Mouse (Mus musculus) forebrain, embryonic 11.5 days (tissue): ENCODE measurements at regions not wholly inside any gene's neighbourhood (a gene's known extent, or its start where the extent isn't known, plus 50 kb on each side); places are given as distances from the start of the nearest gene placed in this dataset.
"Not testable (repeated sequence)": the region's sequence is repeated elsewhere in the genome, so short reads cannot be mapped to it uniquely, and the experiment has no call there.

Experiments used
- ATAC-seq: fragments of 200-750 bp; cut with Nextera tagmentation; replicated peaks from 2 replicates; pipeline ENCODE4 v1.8.0; 2017; ENCODE audit warnings: moderate TSS enrichment; ENCODE audit not compliant: low FRiP score
- DNase-seq: peaks from one replicate; pipeline ENCODE4 v3.0.0-alpha.2; 2017; ENCODE audit warnings: low spot score
- H3K27ac ChIP-seq: fragments of 300-500 bp; sonication (generic); 2 replicates; pipeline ENCODE4 v1.5.1; 2014; ENCODE audit warnings: low read depth, low read length
- H3K27me3 ChIP-seq: fragments of 300-500 bp; sonication (generic); 2 replicates; pipeline ENCODE4 v1.6.1; 2014; ENCODE audit warnings: mild to moderate bottlenecking, low read length, mixed read lengths; ENCODE audit not compliant: control insufficient read depth, insufficient read depth
- H3K36me3 ChIP-seq: fragments of 300-500 bp; sonication (generic); 2 replicates; pipeline ENCODE4 v1.6.1; 2014; ENCODE audit warnings: mild to moderate bottlenecking, low read length, moderate library complexity, mixed read lengths; ENCODE audit not compliant: control insufficient read depth, insufficient read depth
- H3K4me1 ChIP-seq: fragments of 300-500 bp; sonication (generic); replicated peaks from 2 replicates; pipeline ENCODE4 v1.6.1; 2014; ENCODE audit warnings: low read length, mixed read lengths; ENCODE audit not compliant: control insufficient read depth, insufficient read depth
- H3K4me2 ChIP-seq: fragments of 300-500 bp; sonication (generic); 2 replicates; pipeline ENCODE4 v1.6.1; 2014; ENCODE audit warnings: low read depth, mild to moderate bottlenecking, low read length, moderate library complexity, mixed read lengths; ENCODE audit not compliant: severe bottlenecking
- H3K4me3 ChIP-seq: fragments of 300-500 bp; sonication (generic); 2 replicates; pipeline ENCODE4 v1.5.1; 2014; ENCODE audit warnings: low read depth, low read length
- H3K9ac ChIP-seq: fragments of 300-500 bp; sonication (generic); 2 replicates; pipeline ENCODE4 v1.6.1; 2014; ENCODE audit warnings: low read length
- H3K9me3 ChIP-seq: fragments of 300-500 bp; sonication (generic); 2 replicates; pipeline ENCODE4 v1.6.1; 2016; ENCODE audit warnings: low read length, mixed read lengths; ENCODE audit not compliant: control insufficient read depth
- WGBS: fragments of 180-500 bp; shearing (Covaris S2); extraction: QIAGEN DNeasy Blood & Tissue Kit; methylation state at CpG from one replicate; pipeline ENCODE4 v1.1.7; 2014; 5-methylcytosine and 5-hydroxymethylcytosine counted together

DNA sequence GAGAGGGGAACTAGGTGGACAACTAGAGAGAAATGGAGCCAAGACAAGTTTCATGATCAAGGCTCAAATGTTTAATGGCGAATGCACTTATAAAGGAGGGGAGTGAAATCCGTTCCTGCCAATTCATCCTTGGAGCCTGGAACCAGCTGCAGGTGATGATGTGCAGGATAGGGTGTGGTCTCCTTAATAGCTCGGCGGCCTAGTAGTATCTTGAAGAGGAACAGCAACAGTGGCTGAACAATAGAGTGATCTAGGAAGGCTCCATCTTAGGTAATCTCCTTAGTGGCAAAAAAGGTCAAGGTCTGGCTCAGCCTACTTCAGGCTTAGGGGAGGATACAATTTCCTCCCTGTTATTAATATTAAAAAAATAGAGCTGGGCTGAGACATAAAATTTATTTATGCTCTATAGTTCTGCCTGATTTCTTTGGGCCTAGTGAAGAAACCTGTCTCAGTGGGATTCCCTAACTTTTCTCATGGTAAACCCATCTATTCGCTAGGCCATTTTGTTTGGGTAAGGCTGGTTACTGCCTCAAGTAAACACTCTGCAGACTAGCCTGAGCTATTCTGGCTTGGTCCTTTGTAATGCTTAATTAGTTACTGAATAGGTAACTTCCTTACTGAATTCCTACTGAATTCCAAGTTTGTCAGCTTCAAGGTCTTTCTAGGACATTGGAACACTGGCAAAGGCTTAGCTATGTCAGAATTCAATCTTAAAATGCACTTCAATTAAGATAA is 2490.7 kb downstream of the Cntnap5b start:
- DNase-seq, ATAC-seq, H3K4me2 ChIP-seq, H3K27me3 ChIP-seq, H3K4me3 ChIP-seq, H3K27ac ChIP-seq, H3K36me3 ChIP-seq, H3K4me1 ChIP-seq, H3K9me3 ChIP-seq, H3K9ac ChIP-seq: not testable (repeated sequence)
- 93% methylated on average over 5 of the region's 5 CpGs for WGBS

DNA sequence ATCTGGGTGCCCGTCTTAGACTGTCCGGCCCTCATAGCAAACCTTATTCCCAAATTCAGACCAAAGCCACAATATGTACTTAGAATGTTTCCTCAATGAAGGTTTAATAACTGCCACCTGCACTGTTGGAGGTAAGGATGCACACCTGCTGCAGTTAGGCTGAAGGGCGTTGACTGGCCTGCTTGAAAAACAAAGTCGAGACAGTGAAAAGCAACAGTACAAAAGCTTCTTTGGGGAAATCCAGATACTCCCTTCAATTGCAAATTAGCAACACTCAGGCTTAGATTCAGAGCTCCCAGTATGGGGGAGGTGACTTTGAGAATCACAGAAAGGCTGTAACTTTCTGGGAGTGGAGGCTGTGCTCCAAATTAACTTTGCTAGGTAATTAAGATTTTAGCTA is 2491.9 kb downstream of the Cntnap5b start:
- DNase-seq, result not testable (repeated sequence)
- 95% methylated on average over 4 of the region's 4 CpGs for WGBS

DNA sequence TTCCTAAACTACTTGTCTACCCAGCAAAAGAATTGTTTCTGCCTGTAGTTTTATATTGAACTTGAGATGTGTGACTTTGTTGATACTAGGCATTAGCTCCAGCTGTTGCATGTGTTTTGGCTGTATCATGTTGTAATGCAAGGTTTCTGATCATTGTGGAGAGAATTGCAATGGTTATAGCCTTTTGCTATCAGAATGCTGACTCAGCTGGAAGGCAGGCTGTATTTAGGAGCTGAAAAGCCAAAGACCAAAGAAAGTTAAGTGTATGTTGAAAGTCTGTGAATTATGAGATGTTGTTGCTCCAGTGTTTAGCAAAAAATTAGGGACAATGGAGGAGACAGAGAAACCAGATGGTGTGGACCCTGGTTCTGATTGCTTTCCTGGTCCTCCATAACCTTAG is 2493.9 kb upstream of the Cdh20 start:
- H3K9me3 ChIP-seq, result no peaks in the 10 kb centered on the region
- no peak overlapping the region for H3K4me3 ChIP-seq
- no peaks in the 10 kb centered on the region for H3K36me3 ChIP-seq
- DNase-seq (no peak), ATAC-seq (no peak)
- no peaks in the 10 kb centered on the region for H3K4me1 ChIP-seq
- no peak overlapping the region for H3K4me2 ChIP-seq
- no peaks in the 10 kb centered on the region for H3K27me3 ChIP-seq
- no peak overlapping the region for H3K27ac ChIP-seq
- H3K9ac ChIP-seq, result no peak overlapping the region

More for the DNA sequence above, 2491.9 kb downstream of the Cntnap5b start:
- not testable (repeated sequence) for H3K4me3 ChIP-seq, H3K4me2 ChIP-seq, H3K27ac ChIP-seq, H3K9me3 ChIP-seq, H3K4me1 ChIP-seq, H3K36me3 ChIP-seq, ATAC-seq, H3K27me3 ChIP-seq, H3K9ac ChIP-seq

DNA sequence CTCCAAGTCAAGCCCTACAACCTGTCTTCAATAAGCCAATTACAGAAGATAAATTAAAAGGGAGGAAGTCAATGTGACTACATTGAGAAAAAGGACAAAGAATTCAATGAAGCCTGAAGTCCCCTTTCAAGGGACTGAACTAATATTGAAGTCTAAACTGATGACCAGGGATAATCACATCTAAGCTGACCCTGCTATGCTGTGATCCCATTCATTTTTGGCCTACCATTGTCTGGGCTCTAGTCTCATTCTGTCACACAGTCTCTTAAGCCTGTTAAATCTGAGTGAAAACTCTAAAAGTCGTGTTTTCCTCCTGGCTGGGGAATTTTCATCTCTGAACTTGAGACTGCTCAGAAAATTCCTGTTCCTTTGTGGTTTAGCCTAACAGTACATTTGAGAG is 2480.0 kb upstream of the Cdh20 start:
- 7% methylated on average over 1 of the region's 1 CpGs for WGBS

DNA sequence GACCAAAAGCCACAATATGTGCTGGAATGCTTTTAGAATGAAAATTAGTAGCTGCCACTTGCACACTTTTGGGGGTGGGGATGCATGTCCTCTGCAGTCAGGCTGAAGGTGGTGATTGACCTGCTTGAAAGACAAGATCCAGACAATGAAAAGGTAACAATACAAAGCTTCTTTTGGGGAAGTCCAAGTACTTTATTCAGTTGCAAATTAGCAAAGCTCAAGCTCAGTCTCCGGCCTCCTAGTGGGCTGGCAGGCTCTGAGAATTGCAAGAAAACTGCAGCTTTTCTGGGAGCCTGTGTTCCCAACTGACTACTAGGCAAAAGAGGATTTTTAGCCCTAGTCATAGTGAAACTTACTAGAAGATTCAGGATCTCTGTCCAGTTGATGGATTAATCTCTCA is 2464.8 kb upstream of the Cdh20 start:
- no peaks in the 10 kb centered on the region for H3K9me3 ChIP-seq
- H3K27ac ChIP-seq, result no peak overlapping the region
- H3K4me3 ChIP-seq, result no peak overlapping the region
- DNase-seq (no peak), ATAC-seq (no peak)
- no peaks in the 10 kb centered on the region for H3K36me3 ChIP-seq
- no peaks in the 10 kb centered on the region for H3K27me3 ChIP-seq
- no peak overlapping the region for H3K9ac ChIP-seq
- no peaks in the 10 kb centered on the region for H3K4me1 ChIP-seq
- 65% methylated on average over 1 of the region's 1 CpGs for WGBS
- no peak overlapping the region for H3K4me2 ChIP-seq

More for the DNA sequence above, 2480.0 kb upstream of the Cdh20 start:
- no peak for ATAC-seq
- Histone ChIP-seq H3K4me2 (no peak overlapping the region), H3K27ac (no peak overlapping the region), H3K9me3 (no peaks in the 10 kb centered on the region), H3K27me3 (peaks cover 2% of the 10 kb centered on the region; the same call in 1 of the 2 replicates), H3K4me3 (no peak overlapping the region), H3K36me3 (no peaks in the 10 kb centered on the region), H3K4me1 (no peaks in the 10 kb centered on the region), H3K9ac (no peak overlapping the region)
- no peak for DNase-seq

DNA sequence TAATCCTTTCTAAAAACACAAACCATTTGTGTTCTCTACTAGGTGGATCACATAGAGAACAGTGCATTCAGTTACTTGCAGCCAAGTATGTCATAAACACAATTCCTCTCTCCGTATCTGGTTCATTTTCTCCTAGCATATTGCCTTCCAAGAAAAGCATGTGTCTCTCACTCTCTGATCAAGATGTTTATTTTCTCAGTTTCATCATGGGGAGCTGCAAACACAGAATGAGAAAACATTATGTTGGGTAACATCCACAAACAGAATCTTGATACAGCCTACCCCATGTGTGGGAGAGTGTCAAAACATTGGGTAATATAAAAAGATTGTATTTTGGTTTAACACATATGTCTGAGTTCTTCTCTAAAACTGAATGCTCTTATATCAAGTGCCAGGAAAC is 2415.2 kb upstream of the Cdh20 start:
- Histone ChIP-seq H3K27me3 (no peaks in the 10 kb centered on the region), H3K36me3 (no peaks in the 10 kb centered on the region), H3K9me3 (no peaks in the 10 kb centered on the region), H3K4me3 (no peak overlapping the region), H3K4me1 (no peaks in the 10 kb centered on the region), H3K9ac (no peak overlapping the region), H3K27ac (no peak overlapping the region), H3K4me2 (no peak overlapping the region)
- DNase-seq (no peak), ATAC-seq (no peak)
- 87% methylated on average over 1 of the region's 1 CpGs for WGBS

DNA sequence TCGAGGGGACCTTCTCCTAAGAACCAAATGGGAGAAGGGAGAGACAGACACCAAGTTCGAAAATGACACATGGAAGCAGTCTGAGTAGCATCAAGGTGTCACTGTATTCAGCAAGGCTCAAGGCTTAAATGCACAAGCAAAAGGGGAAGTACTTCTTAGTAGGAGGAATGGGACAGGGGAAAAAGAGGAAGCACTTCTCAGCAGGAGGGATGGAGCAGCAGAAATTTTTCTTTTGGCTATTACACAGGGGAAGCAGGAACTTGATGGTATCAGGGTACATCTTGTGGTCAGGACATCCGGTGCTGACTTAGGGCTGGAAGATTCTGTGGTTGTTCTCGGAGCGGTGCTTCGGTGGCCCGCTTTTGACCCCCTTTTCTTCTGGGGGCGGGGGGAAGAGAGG is 2410.4 kb upstream of the Cdh20 start:
- 87% methylated on average over 8 of the region's 8 CpGs for WGBS
- not testable (repeated sequence) for H3K4me3 ChIP-seq, H3K9ac ChIP-seq, H3K4me1 ChIP-seq, ATAC-seq, DNase-seq, H3K4me2 ChIP-seq, H3K27me3 ChIP-seq, H3K27ac ChIP-seq, H3K9me3 ChIP-seq, H3K36me3 ChIP-seq

DNA sequence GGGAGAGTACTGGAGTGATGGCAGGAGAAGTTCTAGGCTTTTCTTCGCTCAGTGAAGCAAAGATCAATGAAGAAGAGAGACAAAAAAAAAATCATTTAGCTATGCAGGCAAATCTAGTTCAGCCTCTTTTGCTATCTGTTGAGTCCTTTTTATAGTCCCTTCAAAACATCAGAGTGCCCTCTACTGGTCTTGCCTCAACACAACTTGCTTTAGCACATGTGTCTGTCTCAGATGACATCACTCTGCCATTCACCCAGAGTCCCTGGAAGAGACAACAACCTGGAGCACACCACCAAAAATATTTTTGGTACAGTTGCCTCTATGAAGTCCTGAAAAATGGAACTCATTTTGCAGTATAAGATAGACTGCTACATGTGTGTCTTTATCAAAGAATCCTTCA is 2389.7 kb upstream of the Cdh20 start:
- DNase-seq, result no peak

More for the DNA sequence above, 2389.7 kb upstream of the Cdh20 start:
- Histone ChIP-seq H3K27ac (no peak overlapping the region), H3K4me3 (no peak overlapping the region), H3K9ac (no peak overlapping the region), H3K4me2 (no peak overlapping the region), H3K27me3 (no peaks in the 10 kb centered on the region), H3K36me3 (no peaks in the 10 kb centered on the region), H3K4me1 (no peaks in the 10 kb centered on the region), H3K9me3 (no peaks in the 10 kb centered on the region)
- WGBS, result 47% methylated on average over 1 of the region's 1 CpGs
- no peak; the same call in 1 of the 2 replicates for ATAC-seq
